Mouse (Mus musculus): ENCODE measurements around the gene Zc3h4.

DNA sequence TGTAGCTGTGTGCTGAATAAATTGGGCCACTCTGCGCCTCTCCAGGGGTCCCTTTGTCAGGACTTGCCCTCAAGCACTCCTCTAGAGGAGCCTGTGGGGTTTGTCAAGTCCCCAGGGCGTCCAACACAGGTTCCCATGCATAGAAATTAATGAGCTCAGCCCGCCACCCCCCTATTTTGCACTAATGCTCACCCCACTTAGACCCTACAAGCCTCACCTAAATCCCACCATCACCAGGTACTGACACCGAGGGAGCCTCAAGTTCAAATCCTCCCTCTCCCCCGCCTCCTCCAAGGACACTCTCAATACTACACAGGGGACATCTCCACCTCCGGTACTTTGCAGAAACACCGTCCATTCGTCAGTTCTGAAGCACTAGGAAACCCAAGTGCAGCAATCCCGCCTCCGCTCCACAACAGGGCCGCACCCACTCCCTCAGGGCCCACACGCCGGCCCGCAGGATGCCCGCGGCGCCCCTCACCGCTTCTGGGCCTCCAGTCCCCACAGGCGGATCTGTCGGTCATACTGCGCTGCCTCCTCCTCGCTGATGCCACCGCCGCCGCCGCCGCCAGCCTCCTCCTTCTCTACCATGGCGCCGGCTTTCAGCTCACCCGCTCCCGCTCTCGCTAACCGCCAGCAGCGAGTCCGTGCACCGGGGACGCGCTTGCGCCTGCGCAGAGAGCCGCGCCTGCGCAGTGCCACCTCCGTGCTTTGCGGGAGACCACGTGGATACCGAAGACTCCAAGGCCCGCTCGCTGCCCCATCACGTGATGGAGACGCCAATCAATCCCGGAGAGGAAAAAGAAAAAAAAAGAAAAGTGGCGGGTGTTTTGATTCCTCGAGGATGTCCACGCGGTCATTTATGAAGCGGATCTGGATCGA, 13.3 kb upstream of the Zc3h4 start, which contains the start of gene Sae1:
- TF ChIP-seq TAL1 (IDR thresholded peaks at IDR 0.05; ENCODE audit: low read length), result no peak
- no peak for TF ChIP-seq GATA1 (IDR thresholded peaks at IDR 0.05; ENCODE audit: low read length)

All from erythroblast, embryonic 14.5 days (primary cell).